ENCODE assay signal across 13 mouse cellular contexts in genomic region chr13:99163071-99163470, GRCm38 (mm10). TPM values are rescaled to one million over a fixed set of nuclear protein-coding genes. Genes with fewer than 3 reads are reported as not detected.
A peak's percentile ranks its signal among the peaks of the same experiment; 100 is the strongest.
DNase-seq lines count a peak whose midpoint lies in the region; ATAC-seq lines count a peak whose summit lies in the region.
"Had no signal": no experiment of that assay in that cellular context is flagged by ENCODE, and none has a peak within 500 bp of the region (broad histone marks: within the 10 kb centered on the region; RNA-seq: fewer than 3 reads in every experiment).

No protein-coding gene starts in this region.

- H3K27ac ChIP-seq in heart, embryonic 15.5 days, result 0 out of 2 replicates have a peak overlapping the region, but pooled peaks have one; percentile 35
- H3K27ac ChIP-seq in kidney, embryonic 15.5 days, result peak overlapping the region; percentile 5
- peak overlapping the region; percentile 53; the same call in 1 of the 2 replicates for H3K27ac ChIP-seq in stomach, embryonic 16.5 days (ENCODE audit: low read length)

- no peak overlapping the region for H3K4me2 ChIP-seq in heart, embryonic 15.5 days
- H3K4me2 ChIP-seq in kidney, embryonic 15.5 days, result no peak overlapping the region
- H3K4me2 ChIP-seq in stomach, embryonic 16.5 days (ENCODE audit: low read depth, low read length), result no peak overlapping the region

- WGBS in heart, embryonic 15.5 days, result 61% methylated on average over 4 of the region's 4 CpGs
- WGBS in kidney, embryonic 15.5 days, result 42% methylated on average over 4 of the region's 4 CpGs
- WGBS in stomach, embryonic 16.5 days, result 58% methylated on average over 4 of the region's 4 CpGs

- H3K9ac ChIP-seq in heart, embryonic 15.5 days, result no peak overlapping the region
- no peak overlapping the region for H3K9ac ChIP-seq in kidney, embryonic 15.5 days
- H3K9ac ChIP-seq in stomach, embryonic 16.5 days (ENCODE audit: low read length), result no peak overlapping the region
- H3K9ac ChIP-seq: embryonic facial prominence, embryonic 13.5 days had no signal

- no peak for DNase-seq in heart, postnatal 10 days
- DNase-seq in ovary, postnatal 36 days (ENCODE audit: low spot score), result peak; percentile 26
- DNase-seq in ovary, postnatal 14 days (ENCODE audit: low spot score), result no peak
- DNase-seq in spleen, postnatal 10 days (ENCODE audit: low spot score in 2 of 2), result no peak
- DNase-seq: cerebellum, adult 2 months; spleen, adult 18-20 months; thymus, postnatal 25 days had no signal

- intact Hi-C loops in heart, postnatal 10 days (cut with DNase I), result no loop called here

- H3K4me3 ChIP-seq in heart, embryonic 15.5 days, result no peak overlapping the region
- no peak overlapping the region for H3K4me3 ChIP-seq in kidney, embryonic 15.5 days (replicated peaks)
- H3K4me3 ChIP-seq in stomach, embryonic 16.5 days (replicated peaks; ENCODE audit: low read length), result no peak overlapping the region
- H3K4me3 ChIP-seq: embryonic facial prominence, embryonic 13.5 days had no signal

- H3K27me3 ChIP-seq in heart, embryonic 15.5 days, result no peaks in the 10 kb centered on the region
- no peaks in the 10 kb centered on the region for H3K27me3 ChIP-seq in kidney, embryonic 15.5 days
- H3K27me3 ChIP-seq in stomach, embryonic 16.5 days (ENCODE audit: control insufficient read depth, insufficient read depth, low read length), result no peaks in the 10 kb centered on the region
- H3K27me3 ChIP-seq: embryonic facial prominence, embryonic 13.5 days had no signal

- no peaks in the 10 kb centered on the region for H3K36me3 ChIP-seq in heart, embryonic 15.5 days
- no peaks in the 10 kb centered on the region for H3K36me3 ChIP-seq in kidney, embryonic 15.5 days
- H3K36me3 ChIP-seq in stomach, embryonic 16.5 days (ENCODE audit: control insufficient read depth, insufficient read depth, low read length), result no peaks in the 10 kb centered on the region
- H3K36me3 ChIP-seq: embryonic facial prominence, embryonic 13.5 days had no signal

- H3K4me1 ChIP-seq in heart, embryonic 15.5 days (replicated peaks), result peaks cover 9% of the 10 kb centered on the region
- H3K4me1 ChIP-seq in kidney, embryonic 15.5 days, result peaks cover 14% of the 10 kb centered on the region
- H3K4me1 ChIP-seq in stomach, embryonic 16.5 days (ENCODE audit: control insufficient read depth, insufficient read depth, low read length), result peaks cover 13% of the 10 kb centered on the region

- H3K9me3 ChIP-seq in heart, embryonic 15.5 days (replicated peaks), result no peaks in the 10 kb centered on the region
- H3K9me3 ChIP-seq in kidney, embryonic 15.5 days (replicated peaks), result no peaks in the 10 kb centered on the region
- no peaks in the 10 kb centered on the region for H3K9me3 ChIP-seq in stomach, embryonic 16.5 days (replicated peaks; ENCODE audit: control insufficient read depth, low read length)
- H3K9me3 ChIP-seq: embryonic facial prominence, embryonic 13.5 days had no signal

- ATAC-seq in heart, embryonic 15.5 days (replicated peaks; ENCODE audit: insufficient number of reproducible peaks, insufficient read depth, low FRiP score, low read depth), result no peak
- peak; percentile 74; the same call in 1 of the 2 replicates for ATAC-seq in kidney, embryonic 15.5 days (replicated peaks; ENCODE audit: low FRiP score)
- no peak for ATAC-seq in stomach, embryonic 16.5 days (ENCODE audit: insufficient read depth, low FRiP score)
- no peak for ATAC-seq in megakaryocyte, adult 5-6 weeks (ENCODE audit: poor library complexity, severe bottlenecking)

RNA-seq across cellular contexts. Expression of gene Zfp366, which starts 21.6 kb away (rescaled TPM):
- 0.58 and 0.62 TPM in 2 replicates for polyA plus RNA-seq in heart, embryonic 15.5 days (2015; fragmentation: Nextera tagmentation; extraction: Ambion mirVana)
- 10 to 100 TPM; 13.4 to 16.9 TPM for total RNA-seq in heart, postnatal 10 days (2021)
- 0.99 and 1.1 TPM in 2 replicates for polyA plus RNA-seq in kidney, embryonic 15.5 days (2015; fragmentation: Nextera tagmentation; extraction: Ambion mirVana)
- polyA plus RNA-seq in stomach, embryonic 16.5 days (2015; fragmentation: Nextera tagmentation; extraction: Ambion mirVana), result 0.62 and 0.65 TPM in 2 replicates
- total RNA-seq in megakaryocyte, adult 5-6 weeks (2015), result 0.21 and 0.69 TPM in 2 replicates
- 0.04 and 0.08 TPM in 2 replicates for total RNA-seq in megakaryocyte, adult 5-6 weeks (2017)
- polyA plus RNA-seq: C2C12 had no signal
